Mouse (Mus musculus) CH12.LX (cell line): ENCODE data around the gene Ugcg. TPM values are rescaled to one million over a fixed set of nuclear protein-coding genes. Genes with fewer than 3 reads are reported as not detected.

Experiments used
- DNase-seq: peaks from one replicate; pipeline ENCODE4 v3.0.0-alpha.2; 2013; ENCODE audit errors: extremely low read depth
- H3K27ac ChIP-seq: 2 replicates; pipeline ENCODE4 v1.5.1; 2012; ENCODE audit warnings: low read depth, mild to moderate bottlenecking, control low read depth, moderate library complexity; ENCODE audit not compliant: insufficient read depth
- H3K27me3 ChIP-seq: replicated peaks from 2 replicates; pipeline ENCODE3; 2012; ENCODE audit warnings: inconsistent platforms
- H3K36me3 ChIP-seq, 2 experiments: replicated peaks in 1 of 2; 2 replicates each; pipeline versions ENCODE3 to v1.6.1; 2012; ENCODE audit warnings: inconsistent platforms in 1 of 2, low read length in 1 of 2, mild to moderate bottlenecking in 1 of 2, mixed read lengths in 1 of 2, moderate library complexity in 1 of 2; ENCODE audit not compliant: control insufficient read depth in 1 of 2, insufficient read depth in 1 of 2
- H3K4me1 ChIP-seq, 2 experiments: 2 replicates each; pipeline ENCODE4 v1.6.1; 2012; ENCODE audit warnings: inconsistent platforms in 1 of 2, moderate library complexity in 1 of 2; ENCODE audit not compliant: insufficient read depth in 2 of 2, control insufficient read depth in 1 of 2
- H3K4me2 ChIP-seq: 2 replicates; pipeline ENCODE4 v1.6.1; 2012; ENCODE audit warnings: low read depth, mild to moderate bottlenecking, control low read depth; ENCODE audit not compliant: poor library complexity, insufficient read depth, severe bottlenecking
- H3K4me3 ChIP-seq, 3 experiments: fragments of 150-350 bp in 1 of 3; sonication (generic) in 1 of 3; replicated peaks in 1 of 3; 2 replicates each; pipeline versions ENCODE3 to v1.5.1; 2011 to 2012; ENCODE audit warnings: low read depth in 2 of 3, low read length in 2 of 3, mild to moderate bottlenecking in 2 of 3, moderate library complexity in 2 of 3, control low read depth in 1 of 3, improper control_type of control experiment in 1 of 3, inconsistent platforms in 1 of 3, mixed read lengths in 1 of 3; ENCODE audit not compliant: poor library complexity in 1 of 3
- H3K79me2 ChIP-seq: replicated peaks from 2 replicates; pipeline ENCODE4 v1.6.1; 2012; ENCODE audit warnings: mild to moderate bottlenecking, moderate library complexity; ENCODE audit not compliant: control insufficient read depth, poor library complexity, insufficient read depth, severe bottlenecking; ENCODE audit errors: extremely low read depth
- H3K9ac ChIP-seq: 2 replicates; pipeline ENCODE4 v1.6.1; 2012; ENCODE audit warnings: low read depth, mild to moderate bottlenecking, control low read depth, moderate library complexity; ENCODE audit not compliant: insufficient read depth
- H3K9me3 ChIP-seq: replicated peaks from 2 replicates; pipeline ENCODE3; 2012; ENCODE audit warnings: low read length, inconsistent platforms, mixed read lengths
- BHLHE40 ChIP-seq: IDR thresholded peaks from 2 replicates; pipeline ENCODE4 v1.6.1; 2011; ENCODE audit warnings: mild to moderate bottlenecking, low read depth, low read length, improper control_type of control experiment
- CHD1 ChIP-seq: IDR thresholded peaks from 2 replicates; pipeline ENCODE4 v1.6.1; 2012; ENCODE audit warnings: low read depth, low read length, improper control_type of control experiment, inconsistent platforms
- CHD2 ChIP-seq: IDR thresholded peaks from 2 replicates; pipeline ENCODE4 v1.6.1; 2011; ENCODE audit warnings: low read length, improper control_type of control experiment
- GABPA ChIP-seq: IDR thresholded peaks from 2 replicates; pipeline ENCODE4 v1.6.1; 2012; ENCODE audit warnings: low read depth, low read length, improper control_type of control experiment, inconsistent platforms; ENCODE audit not compliant: insufficient replicate concordance
- HCFC1 ChIP-seq: IDR thresholded peaks from 2 replicates; pipeline ENCODE4 v1.6.1; 2012; ENCODE audit warnings: low read depth, mild to moderate bottlenecking, inconsistent platforms, low read length, improper control_type of control experiment
- MXI1 ChIP-seq: IDR thresholded peaks from 2 replicates; pipeline ENCODE4 v1.6.1; 2011; ENCODE audit warnings: mild to moderate bottlenecking, low read depth, low read length, improper control_type of control experiment
- NRF1 ChIP-seq: IDR thresholded peaks from 2 replicates; pipeline ENCODE4 v1.6.1; 2014; ENCODE audit warnings: low read depth, mild to moderate bottlenecking, inconsistent platforms, low read length, improper control_type of control experiment, moderate library complexity
- RAD21 ChIP-seq: IDR thresholded peaks from 2 replicates; pipeline ENCODE4 v1.6.1; 2011; ENCODE audit warnings: low read depth, mild to moderate bottlenecking, low read length, improper control_type of control experiment, moderate library complexity
- SIN3A ChIP-seq: IDR thresholded peaks from 2 replicates; pipeline ENCODE4 v1.6.1; 2012; ENCODE audit warnings: low read length, improper control_type of control experiment, inconsistent platforms
- TBP ChIP-seq: conservative IDR thresholded peaks from 2 replicates; pipeline ENCODE4 v1.6.1; 2011; ENCODE audit warnings: low read depth, low read length, improper control_type of control experiment
- USF2 ChIP-seq: conservative IDR thresholded peaks from 2 replicates; pipeline ENCODE4 v1.6.1; 2011; ENCODE audit warnings: low read depth, low read length, improper control_type of control experiment
- ZC3H11A ChIP-seq: IDR thresholded peaks from 2 replicates; pipeline ENCODE4 v1.6.1; 2012; ENCODE audit warnings: low read depth, mild to moderate bottlenecking, inconsistent platforms, low read length, improper control_type of control experiment
- ZKSCAN1 ChIP-seq: IDR thresholded peaks from 2 replicates; pipeline ENCODE4 v1.6.1; 2012; ENCODE audit warnings: low read depth, inconsistent platforms, low read length, improper control_type of control experiment, borderline replicate concordance
- ZNF384 ChIP-seq: IDR thresholded peaks from 2 replicates; pipeline ENCODE4 v1.6.1; 2012; ENCODE audit warnings: low read depth, low read length, improper control_type of control experiment, inconsistent platforms
- dilution Hi-C: fragments of 300-500 bp; cut with MboI; formaldehyde crosslinking; loops from 2 replicates; pipeline ENCODE4 v1.14.3; 2020; ENCODE audit warnings: low sequenced_read_pairs; ENCODE audit not compliant: extremely low pct_unique_long_range_greater_than_20kb, extremely low pct_ligation_motif_present
- in situ Hi-C: fragments of 300-500 bp; cut with MboI; formaldehyde crosslinking; loops from 3 replicates; pipeline ENCODE4 v1.14.3; 2019; ENCODE audit warnings: low sequenced_read_pairs, low pct_ligation_motif_present, low pct_unique_long_range_greater_than_20kb, mixed read lengths
- polyA plus RNA-seq: library from polyadenylated mRNA; unstranded; fragments of >175 nt; gene quantifications from 2 replicates; pipeline ENCODE4 v1.2.1, GENCODE M21; 2012; ENCODE audit warnings: low read depth; ENCODE audit not compliant: insufficient read length
- total RNA-seq, 2 experiments: library from RNA; depleted of rRNA; stranded (reverse); fragments of 300-350 nt in 1 of 2; fragments of >200 nt in 1 of 2; gene quantifications; 2 replicates each; pipeline ENCODE4 v1.2.3; 2012 to 2014

The Ugcg gene
- total and polyA plus RNA-seq, 3 experiments, result 25.8 to 69.5 (median 28.7) TPM

DNA sequence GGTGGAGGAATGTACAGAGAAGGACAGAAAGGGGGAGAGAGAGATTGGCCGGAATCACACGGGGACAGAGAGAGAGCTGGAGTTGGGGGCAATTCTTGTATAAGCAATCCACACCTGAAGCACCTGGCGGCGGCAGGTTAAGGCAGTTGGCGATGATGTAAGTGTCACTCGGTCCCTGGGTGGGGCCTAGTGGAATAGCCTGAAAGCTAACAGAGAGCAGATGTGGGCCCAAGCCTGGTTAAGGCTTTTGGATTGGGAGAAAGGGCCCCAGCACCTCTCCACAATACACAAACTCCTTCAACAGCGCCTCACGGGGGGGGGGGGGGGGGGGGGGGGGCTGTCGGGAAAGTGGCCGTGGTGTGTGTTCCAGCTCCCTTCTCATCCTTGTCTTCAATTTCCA is 45.0 kb downstream of the Ugcg start:
- TF ChIP-seq GABPA, result no peak
- TF ChIP-seq NRF1, result no peak
- Histone ChIP-seq H3K27ac (no peak overlapping the region), H3K36me3 (no peaks in the 10 kb centered on the region), H3K4me2 (no peak overlapping the region), H3K9ac (no peak overlapping the region), H3K9me3 (no peaks in the 10 kb centered on the region), H3K4me3 (no peak overlapping the region), H3K4me1 (peaks cover 6 to 9% of the 10 kb centered on the region in 2 experiments; a peak in 3 of 4 replicates), H3K27me3 (no peaks in the 10 kb centered on the region), H3K79me2 (no peaks in the 10 kb centered on the region)
- no peak for DNase-seq
- dilution Hi-C loops, result no loop called here
- in situ Hi-C loops, result no loop called here

DNA sequence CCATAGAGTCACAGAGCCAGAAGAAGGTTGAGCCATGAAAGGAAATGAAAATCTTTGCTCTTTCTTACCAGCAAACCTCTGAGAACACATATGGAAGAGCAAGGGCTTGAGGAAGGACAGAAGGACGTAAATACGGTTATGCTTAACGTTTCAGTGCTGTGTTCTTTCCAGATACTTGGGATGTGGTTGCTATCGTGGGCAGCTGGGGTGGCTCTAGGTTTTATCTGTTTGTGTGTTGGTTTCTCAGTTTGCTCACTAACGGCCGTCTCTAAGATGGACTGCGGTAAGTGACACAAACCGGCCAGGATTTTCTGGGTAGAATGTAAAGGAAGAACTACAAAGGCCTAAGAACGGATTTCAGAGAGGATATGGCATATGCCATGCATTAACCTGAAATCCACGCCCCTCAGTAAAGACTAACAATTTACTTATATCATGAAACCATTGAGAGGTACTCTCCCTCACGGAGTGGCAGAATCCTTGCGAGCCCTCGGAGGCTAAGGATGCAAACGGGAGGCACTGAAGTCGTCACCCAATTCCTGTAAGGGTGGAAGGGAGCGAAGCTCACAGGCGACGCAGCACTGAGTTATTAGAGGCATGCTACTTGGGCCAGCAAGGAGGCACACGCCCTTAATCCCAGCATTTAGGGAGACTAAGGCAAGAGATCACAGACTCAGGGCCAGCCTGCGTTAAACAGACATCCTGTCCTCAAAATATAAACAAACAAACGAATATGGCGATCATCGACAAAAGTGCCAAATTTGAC is 45.6 kb downstream of the Ugcg start:
- H3K36me3 ChIP-seq, result no peaks in the 10 kb centered on the region
- H3K4me3 ChIP-seq, result no peak overlapping the region
- no peak for DNase-seq
- peaks cover 6 to 15% of the 10 kb centered on the region in 2 experiments; a peak in 3 of 4 replicates for H3K4me1 ChIP-seq
- TF ChIP-seq ZNF384, result no peak
- no peak for TF ChIP-seq SIN3A
- no peak for TF ChIP-seq RAD21
- TF ChIP-seq ZC3H11A, result no peak
- TF ChIP-seq ZKSCAN1, result no peak
- no peak for TF ChIP-seq NRF1
- no peak for TF ChIP-seq BHLHE40
- TF ChIP-seq CHD1, result no peak
- TF ChIP-seq HCFC1, result no peak
- no peak for TF ChIP-seq CHD2
- TF ChIP-seq USF2, result no peak
- no peak for TF ChIP-seq MXI1
- TF ChIP-seq TBP, result no peak
- no peak for TF ChIP-seq GABPA
- no peaks in the 10 kb centered on the region for H3K79me2 ChIP-seq
- no peak overlapping the region for H3K9ac ChIP-seq
- in situ Hi-C loops, result no loop called here
- H3K27me3 ChIP-seq, result no peaks in the 10 kb centered on the region
- no peaks in the 10 kb centered on the region for H3K9me3 ChIP-seq
- H3K27ac ChIP-seq, result no peak overlapping the region
- dilution Hi-C loops, result no loop called here
- H3K4me2 ChIP-seq, result no peak overlapping the region
